Mouse (Mus musculus): Measurements from ENCODE around the gene Spdl1.

- TF ChIP-seq CTCF (IDR thresholded peaks at IDR 0.05; ENCODE audit: low read depth, low read length) (no peak), POLR2A (IDR thresholded peaks at IDR 0.05; ENCODE audit: extremely low read depth, insufficient read depth, low read length) (no peak)
Observed at GRCm38 (mm10) chr11:34872432-34872831, 39.0 kb upstream of the Spdl1 start.
